Mouse (Mus musculus): ENCODE measurements around the gene Rad9a. TPM values are rescaled to one million over a fixed set of nuclear protein-coding genes. Genes with fewer than 3 reads are reported as not detected.
A peak's percentile ranks its signal among the peaks of the same experiment; 100 is the strongest.

Rad9a gene
- polyA plus RNA-seq, 1 experiment from 2014 or later: 29.8 TPM

- DNase-seq (ENCODE audit: low spot score): peak; percentile 90
Observed at GRCm38 (mm10) chr19:4148491-4148806, 53.0 kb downstream of the Rad9a start, which contains the start of gene Coro1b. TSS of gene Coro1b (plus strand) at chr19:4148619.

- no peak for DNase-seq (ENCODE audit: low spot score)
Observed at GRCm38 (mm10) chr19:4147782-4148490, 53.5 kb downstream of the Rad9a start.

- DNase-seq (ENCODE audit: low spot score): no peak
Observed at GRCm38 (mm10) chr19:4147022-4147405, 54.4 kb downstream of the Rad9a start.

- DNase-seq (ENCODE audit: low spot score): no peak
Observed at GRCm38 (mm10) chr19:4146366-4147021, 55.0 kb downstream of the Rad9a start.

GRCm38 (mm10) chr19:4145936-4146335 lies 55.5 kb downstream of the Rad9a start:
- DNase-seq (ENCODE audit: low spot score): no peak

Small RNA genes within 50 kb of the gene (microRNA-seq; reads per million reads assigned to microRNA genes)
- gene Gm26115 (ENCODE audit: borderline number of aligned reads): not detected

Other genes starting within 250 kb of the Rad9a start
- gene Aldh3b3, start 243.0 kb downstream of the Rad9a start, polyA plus RNA-seq (2015; fragmentation: Nextera tagmentation; extraction: Ambion mirVana): 0.07 TPM in 1 of 2 replicates, not detected in the other
- 1.5 and 1.6 TPM in 2 replicates for gene Aldh3b2, start 229.3 kb downstream of the Rad9a start, polyA plus RNA-seq (2015; fragmentation: Nextera tagmentation; extraction: Ambion mirVana)
- gene Acy3, start 215.1 kb downstream of the Rad9a start, polyA plus RNA-seq (2015; fragmentation: Nextera tagmentation; extraction: Ambion mirVana): 4.3 and 5.9 TPM in 2 replicates
- 0.06 TPM in 1 of 2 replicates, not detected in the other for gene Tbx10, start 208.9 kb downstream of the Rad9a start, polyA plus RNA-seq (2015; fragmentation: Nextera tagmentation; extraction: Ambion mirVana)
- gene Nudt8, start 201.1 kb downstream of the Rad9a start, polyA plus RNA-seq (2015; fragmentation: Nextera tagmentation; extraction: Ambion mirVana): 40.4 and 42.5 TPM in 2 replicates
- 0.98 and 1.6 TPM in 2 replicates for gene Gm49405, start 201.0 kb downstream of the Rad9a start, polyA plus RNA-seq (2015; fragmentation: Nextera tagmentation; extraction: Ambion mirVana)
- gene Doc2g, start 198.3 kb downstream of the Rad9a start, polyA plus RNA-seq (2015; fragmentation: Nextera tagmentation; extraction: Ambion mirVana): 1.3 and 1.6 TPM in 2 replicates
- gene Ndufv1, start 188.9 kb downstream of the Rad9a start, polyA plus RNA-seq (2015; fragmentation: Nextera tagmentation; extraction: Ambion mirVana): 191 and 194 TPM in 2 replicates
- 609 and 681 TPM in 2 replicates for gene Gstp1, start 163.7 kb downstream of the Rad9a start, polyA plus RNA-seq (2015; fragmentation: Nextera tagmentation; extraction: Ambion mirVana)
- gene Gstp2, start 155.6 kb downstream of the Rad9a start, polyA plus RNA-seq (2015; fragmentation: Nextera tagmentation; extraction: Ambion mirVana): 4.5 and 6.1 TPM in 2 replicates
- gene Gstp3, start 142.1 kb downstream of the Rad9a start, polyA plus RNA-seq (2015; fragmentation: Nextera tagmentation; extraction: Ambion mirVana): 10.3 and 13.9 TPM in 2 replicates
- gene Cabp2, start 120.1 kb downstream of the Rad9a start, polyA plus RNA-seq (2015; fragmentation: Nextera tagmentation; extraction: Ambion mirVana): 0.42 TPM in 1 of 2 replicates, not detected in the other
- gene Cdk2ap2, start 104.5 kb downstream of the Rad9a start, polyA plus RNA-seq (2015; fragmentation: Nextera tagmentation; extraction: Ambion mirVana): 179 and 208 TPM in 2 replicates
- 37.1 and 45.6 TPM in 2 replicates for gene Pitpnm1, start 101.7 kb downstream of the Rad9a start, polyA plus RNA-seq (2015; fragmentation: Nextera tagmentation; extraction: Ambion mirVana)
- gene Aip, start 75.8 kb downstream of the Rad9a start, polyA plus RNA-seq (2015; fragmentation: Nextera tagmentation; extraction: Ambion mirVana): 114 TPM in 2 replicates
- 0.03 TPM in 1 of 2 replicates, not detected in the other for gene Gpr152, start 61.9 kb downstream of the Rad9a start, polyA plus RNA-seq (2015; fragmentation: Nextera tagmentation; extraction: Ambion mirVana)
- 0.48 and 0.58 TPM in 2 replicates for gene Cabp4, start 57.6 kb downstream of the Rad9a start, polyA plus RNA-seq (2015; fragmentation: Nextera tagmentation; extraction: Ambion mirVana)
- 184 and 207 TPM in 2 replicates for gene Coro1b, start 53.0 kb downstream of the Rad9a start, polyA plus RNA-seq (2015; fragmentation: Nextera tagmentation; extraction: Ambion mirVana)
- gene Ptprcap, start 48.1 kb downstream of the Rad9a start, polyA plus RNA-seq (2015; fragmentation: Nextera tagmentation; extraction: Ambion mirVana): 929 and 954 TPM in 2 replicates
- gene Rps6kb2, start 38.3 kb downstream of the Rad9a start, polyA plus RNA-seq (2015; fragmentation: Nextera tagmentation; extraction: Ambion mirVana): 36.4 and 41.8 TPM in 2 replicates
- 6.8 and 10.4 TPM in 2 replicates for gene Carns1, start 26.2 kb downstream of the Rad9a start, polyA plus RNA-seq (2015; fragmentation: Nextera tagmentation; extraction: Ambion mirVana)
- gene Tbc1d10c, start 10.4 kb downstream of the Rad9a start, polyA plus RNA-seq (2015; fragmentation: Nextera tagmentation; extraction: Ambion mirVana): 322 and 323 TPM in 2 replicates
- gene Ppp1ca, start 9.6 kb downstream of the Rad9a start, polyA plus RNA-seq (2015; fragmentation: Nextera tagmentation; extraction: Ambion mirVana): 995 and 1,030 TPM in 2 replicates
- gene Clcf1, start 12.6 kb upstream of the Rad9a start, polyA plus RNA-seq (2015; fragmentation: Nextera tagmentation; extraction: Ambion mirVana): 2.1 and 2.5 TPM in 2 replicates
- gene AC109138.7, start 12.7 kb upstream of the Rad9a start, polyA plus RNA-seq (2015; fragmentation: Nextera tagmentation; extraction: Ambion mirVana): not detected in 2 replicates
- gene Pold4, start 30.2 kb upstream of the Rad9a start, polyA plus RNA-seq (2015; fragmentation: Nextera tagmentation; extraction: Ambion mirVana): 41.2 and 44.3 TPM in 2 replicates
- 9.4 and 10.1 TPM in 2 replicates for gene Ssh3, start 67.5 kb upstream of the Rad9a start, polyA plus RNA-seq (2015; fragmentation: Nextera tagmentation; extraction: Ambion mirVana)
- gene Ankrd13d, start 81.5 kb upstream of the Rad9a start, polyA plus RNA-seq (2015; fragmentation: Nextera tagmentation; extraction: Ambion mirVana): 9.8 and 12.2 TPM in 2 replicates
- 64.3 and 81.3 TPM in 2 replicates for gene Grk2, start 104.6 kb upstream of the Rad9a start, polyA plus RNA-seq (2015; fragmentation: Nextera tagmentation; extraction: Ambion mirVana)
- gene Kdm2a, start 196.6 kb upstream of the Rad9a start, polyA plus RNA-seq (2015; fragmentation: Nextera tagmentation; extraction: Ambion mirVana): 26.0 and 27.6 TPM in 2 replicates
- gene Rhod, start 237.8 kb upstream of the Rad9a start, polyA plus RNA-seq (2015; fragmentation: Nextera tagmentation; extraction: Ambion mirVana): 6.6 and 7.7 TPM in 2 replicates

Measured in thymus, postnatal 0 days (tissue).